Mouse (Mus musculus): ENCODE data around the gene Vmn1r236.
A peak's percentile ranks its signal among the peaks of the same experiment; 100 is the strongest.

The Vmn1r236 gene

GRCm38 (mm10) chr17:21282642-21283041 is at the start of gene Vmn1r236:
Gene Vmn1r236 (plus strand): TSS chr17:21282942.
- no peak for DNase-seq (ENCODE audit: low read depth in 2 of 2, low spot score in 2 of 2)

- DNase-seq (ENCODE audit: low read depth in 2 of 2, low spot score in 2 of 2): no peak
These were observed 26.6 kb upstream of the Vmn1r236 start, which contains the start of gene Vmn1r235 for GRCm38 (mm10) chr17:21256111-21256510. Gene Vmn1r235 (plus strand): TSS chr17:21256411.

GRCm38 (mm10) chr17:21272103-21272502 is 10.6 kb upstream of the Vmn1r236 start:
- DNase-seq (ENCODE audit: low read depth in 2 of 2, low spot score in 2 of 2): peak; percentile 57 to 68

- no peak for DNase-seq (ENCODE audit: low read depth in 2 of 2, low spot score in 2 of 2)
These were observed 1.7 kb downstream of the Vmn1r236 start for GRCm38 (mm10) chr17:21284395-21284794.

- DNase-seq (ENCODE audit: low read depth in 2 of 2, low spot score in 2 of 2): no peak
These were observed 7.0 kb downstream of the Vmn1r236 start for GRCm38 (mm10) chr17:21289695-21290094.

GRCm38 (mm10) chr17:21311565-21311964 is 28.8 kb downstream of the Vmn1r236 start, which contains the start of gene Vmn1r237:
Gene Vmn1r237 (plus strand): TSS chr17:21311865.
- DNase-seq (ENCODE audit: low read depth in 2 of 2, low spot score in 2 of 2): no peak
